Mouse (Mus musculus) lung, embryonic 15.5 days (tissue): Measurements from ENCODE around the gene Gm32742. TPM values are rescaled to one million over a fixed set of nuclear protein-coding genes. Genes with fewer than 3 reads are reported as not detected.

Source experiments
- ATAC-seq: fragments of 200-750 bp; cut with Nextera tagmentation; 2 replicates; pipeline ENCODE4 v1.8.0; 2017; ENCODE audit warnings: moderate number of reproducible peaks, borderline replicate concordance; ENCODE audit not compliant: low FRiP score, low TSS enrichment; ENCODE audit errors: extremely low read depth
- H3K27ac ChIP-seq: fragments of 300-500 bp; sonication (generic); 2 replicates; pipeline ENCODE4 v1.5.1; 2015; ENCODE audit warnings: moderate library complexity, mild to moderate bottlenecking, inconsistent platforms
- H3K27me3 ChIP-seq: fragments of 300-500 bp; sonication (generic); 2 replicates; pipeline ENCODE4 v1.6.1; 2015; ENCODE audit warnings: inconsistent platforms
- H3K36me3 ChIP-seq: fragments of 300-500 bp; sonication (generic); 2 replicates; pipeline ENCODE4 v1.6.1; 2015; ENCODE audit warnings: inconsistent platforms
- H3K4me1 ChIP-seq: fragments of 300-500 bp; sonication (generic); 2 replicates; pipeline ENCODE4 v1.6.1; 2015; ENCODE audit warnings: inconsistent platforms
- H3K4me2 ChIP-seq: fragments of 300-500 bp; sonication (generic); 2 replicates; pipeline ENCODE4 v1.6.1; 2015; ENCODE audit warnings: inconsistent platforms, mild to moderate bottlenecking, moderate library complexity
- H3K4me3 ChIP-seq: fragments of 300-500 bp; sonication (generic); 2 replicates; pipeline ENCODE4 v1.5.1; 2015; ENCODE audit warnings: mild to moderate bottlenecking, inconsistent platforms
- H3K9ac ChIP-seq: fragments of 300-500 bp; sonication (generic); 2 replicates; pipeline ENCODE4 v1.6.1; 2015; ENCODE audit warnings: inconsistent platforms
- H3K9me3 ChIP-seq: fragments of 300-500 bp; sonication (generic); 2 replicates; pipeline ENCODE4 v1.6.1; 2016; ENCODE audit warnings: inconsistent platforms
- WGBS: fragments of 180-500 bp; shearing (Covaris S2); methylation state at CpG from one replicate; pipeline ENCODE4 v1.1.7; 2015; 5-methylcytosine and 5-hydroxymethylcytosine counted together
- polyA plus RNA-seq: library from polyadenylated mRNA; unstranded; fragments of >200 nt; fragmentation: Nextera tagmentation; extraction: Ambion mirVana; gene quantifications from 2 replicates; pipeline ENCODE4 v1.2.1, GENCODE M21; 2015

The Gm32742 gene
- polyA plus RNA-seq, 1 experiment from 2014 or later: 0.09 TPM

DNA sequence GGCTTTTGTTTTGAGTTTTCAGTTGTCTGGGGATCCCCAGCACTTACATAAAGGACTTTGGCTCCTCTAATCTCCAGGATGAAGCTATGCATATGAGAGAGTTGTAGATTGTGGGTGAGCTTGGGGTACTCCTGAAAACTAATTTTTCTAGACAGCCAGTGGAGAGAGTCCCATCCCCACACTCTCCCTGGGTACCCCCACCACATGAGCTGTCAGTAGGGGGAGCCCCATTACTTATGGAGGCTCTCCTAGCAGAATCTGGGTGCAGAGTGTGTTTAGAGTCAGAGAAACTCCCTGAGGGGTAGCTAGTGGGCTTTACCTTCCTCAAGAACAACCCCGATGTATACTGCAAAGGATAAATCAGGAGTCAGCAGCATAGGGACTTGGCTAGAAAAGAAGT is 13.0 kb upstream of the Gm32742 start:
- H3K4me3 ChIP-seq: no peak overlapping the region
- H3K4me2 ChIP-seq: no peak overlapping the region
- no peaks in the 10 kb centered on the region for H3K36me3 ChIP-seq
- WGBS: 79% methylated on average over 1 of the region's 1 CpGs
- no peak overlapping the region for H3K9ac ChIP-seq
- H3K27ac ChIP-seq: no peak overlapping the region
- H3K4me1 ChIP-seq: peaks cover 6% of the 10 kb centered on the region; the same call in 1 of the 2 replicates
- ATAC-seq: no peak
- no peaks in the 10 kb centered on the region for H3K27me3 ChIP-seq
- H3K9me3 ChIP-seq: no peaks in the 10 kb centered on the region

DNA sequence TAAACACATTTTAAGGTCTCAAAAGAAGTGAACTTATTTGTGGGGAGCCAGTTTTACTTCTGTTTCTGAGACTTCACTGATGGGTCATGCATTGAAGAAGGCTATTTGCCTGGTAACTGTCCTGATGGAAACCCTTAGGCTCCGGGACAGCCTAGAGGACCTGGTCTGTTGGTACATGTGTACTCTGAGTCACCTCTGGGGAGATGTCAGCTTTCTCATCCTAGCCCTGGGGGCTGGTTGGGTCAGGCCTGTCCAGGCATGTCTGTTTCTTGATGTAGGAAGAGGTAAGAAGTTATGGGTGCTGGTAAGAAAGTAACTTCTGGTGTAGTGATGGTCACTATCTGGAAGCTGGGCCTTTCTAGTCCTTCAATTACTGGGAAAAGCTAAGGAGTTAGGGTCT is 10.4 kb upstream of the Gm32742 start:
- WGBS: 96% methylated on average over 1 of the region's 1 CpGs
- Histone ChIP-seq H3K36me3 (no peaks in the 10 kb centered on the region), H3K27ac (no peak overlapping the region), H3K4me1 (peaks cover 6% of the 10 kb centered on the region; the same call in 1 of the 2 replicates), H3K9me3 (no peaks in the 10 kb centered on the region), H3K9ac (no peak overlapping the region), H3K4me2 (no peak overlapping the region), H3K4me3 (no peak overlapping the region), H3K27me3 (no peaks in the 10 kb centered on the region)
- no peak for ATAC-seq

DNA sequence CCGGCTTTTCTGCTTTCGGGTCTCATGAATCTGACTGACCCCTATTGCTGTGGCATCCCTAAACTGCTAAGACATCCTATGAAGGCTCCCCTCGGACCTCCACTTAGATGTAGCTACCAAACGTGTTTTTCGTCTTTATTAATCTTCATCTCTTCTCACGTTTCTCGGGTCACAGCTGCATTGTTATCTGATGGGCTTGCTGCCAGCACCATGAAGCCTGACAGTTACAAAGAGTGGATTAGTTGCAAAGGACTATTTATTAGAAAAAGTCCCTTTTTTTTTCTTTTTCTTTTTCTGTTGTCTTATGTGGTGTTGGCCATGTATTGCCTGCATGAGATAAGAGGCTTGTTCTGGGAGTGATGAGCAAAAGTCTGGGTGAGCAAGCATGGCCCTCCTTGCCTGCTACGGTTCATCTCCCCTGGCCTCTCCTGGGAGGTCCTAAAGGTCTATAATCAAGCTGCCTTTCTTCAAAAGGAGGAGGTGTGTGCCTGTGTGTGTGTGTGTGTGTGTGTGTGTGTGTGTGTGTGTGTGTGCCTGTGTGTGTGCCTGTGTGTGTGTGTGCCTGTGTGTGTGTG is 9.7 kb upstream of the Gm32742 start:
- Histone ChIP-seq H3K27ac (no peak overlapping the region), H3K36me3 (no peaks in the 10 kb centered on the region), H3K27me3 (no peaks in the 10 kb centered on the region), H3K4me3 (no peak overlapping the region), H3K9ac (no peak overlapping the region), H3K9me3 (no peaks in the 10 kb centered on the region), H3K4me2 (no peak overlapping the region), H3K4me1 (peaks cover 6% of the 10 kb centered on the region; the same call in 1 of the 2 replicates)
- ATAC-seq: peak; percentile 40; the same call in 1 of the 2 replicates
- 12% methylated on average over 8 of the region's 8 CpGs for WGBS

DNA sequence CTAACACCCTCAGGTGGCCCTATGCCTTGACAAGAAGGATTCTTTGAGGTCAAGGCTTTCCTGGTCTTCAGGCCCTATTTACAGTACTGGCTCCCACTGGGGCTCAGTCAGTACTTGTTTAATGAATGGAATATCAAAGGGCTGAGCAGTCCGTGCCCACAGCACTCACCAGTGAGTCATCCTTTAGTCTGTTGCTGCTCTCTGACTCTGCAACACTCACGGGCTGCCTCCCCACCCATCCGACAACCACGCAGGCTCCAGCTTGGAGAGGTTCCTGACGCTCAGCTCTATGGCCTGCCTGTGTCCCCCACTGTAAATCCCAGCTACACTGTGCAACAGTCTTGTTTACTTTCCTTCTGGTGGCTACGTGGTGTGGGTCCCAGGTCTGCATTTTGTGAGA is 5.0 kb upstream of the Gm32742 start:
- no peak overlapping the region for H3K27ac ChIP-seq
- 58% methylated on average over 6 of the region's 6 CpGs for WGBS

DNA sequence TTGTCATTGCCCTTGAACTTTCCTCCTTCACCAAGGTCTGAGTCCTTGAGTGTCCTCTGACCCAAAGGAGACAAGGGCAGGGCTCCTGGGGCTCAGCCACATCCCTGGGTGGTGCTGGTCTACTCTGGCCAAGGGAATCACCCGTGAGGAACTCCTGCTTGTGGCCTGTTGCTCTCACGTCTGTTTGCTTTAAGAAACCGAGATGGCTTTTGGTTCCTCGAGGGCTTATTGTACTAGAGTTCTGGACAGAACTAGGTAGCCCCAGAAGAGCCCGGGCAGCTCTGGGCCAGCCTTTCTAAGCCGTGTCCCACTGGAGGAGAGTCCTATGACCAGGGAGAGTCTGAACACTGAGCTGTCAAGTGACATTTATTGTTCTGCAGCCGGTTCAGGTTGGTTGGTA is 3.8 kb upstream of the Gm32742 start:
- no peak overlapping the region for H3K4me3 ChIP-seq
- no peak overlapping the region for H3K4me2 ChIP-seq
- H3K27ac ChIP-seq: peak overlapping the region; percentile 74
- no peaks in the 10 kb centered on the region for H3K36me3 ChIP-seq
- no peak for ATAC-seq
- 55% methylated on average over 7 of the region's 7 CpGs for WGBS
- no peaks in the 10 kb centered on the region for H3K9me3 ChIP-seq
- no peak overlapping the region for H3K9ac ChIP-seq
- H3K27me3 ChIP-seq: no peaks in the 10 kb centered on the region
- H3K4me1 ChIP-seq: peaks cover 11% of the 10 kb centered on the region

More for the DNA sequence above, 5.0 kb upstream of the Gm32742 start:
- Histone ChIP-seq H3K27me3 (no peaks in the 10 kb centered on the region), H3K4me1 (peaks cover 17% of the 10 kb centered on the region), H3K9me3 (no peaks in the 10 kb centered on the region), H3K4me3 (no peak overlapping the region), H3K9ac (no peak overlapping the region), H3K36me3 (no peaks in the 10 kb centered on the region), H3K4me2 (no peak overlapping the region)
- ATAC-seq: no peak

DNA sequence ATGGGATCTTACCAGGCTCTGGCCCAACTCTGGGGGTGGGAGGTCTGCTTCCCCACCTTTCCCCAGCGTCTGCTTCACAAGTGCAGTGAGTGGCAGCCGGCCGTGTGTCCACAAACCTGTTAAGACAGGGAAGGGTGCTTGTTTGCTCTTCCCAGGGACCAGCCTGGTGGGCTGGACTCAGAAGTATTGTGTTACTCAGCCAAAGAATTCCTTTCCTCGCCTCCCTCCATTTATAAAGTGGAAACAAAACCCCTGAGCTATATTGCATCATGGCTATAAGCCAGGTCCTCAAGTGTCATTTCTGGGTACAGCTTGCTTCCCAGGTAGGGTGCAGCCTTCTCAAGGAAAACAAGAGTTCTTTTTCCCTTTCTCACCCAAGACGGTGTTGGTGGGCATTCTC is 3.4 kb upstream of the Gm32742 start:
- Histone ChIP-seq H3K9me3 (no peaks in the 10 kb centered on the region), H3K9ac (no peak overlapping the region), H3K4me1 (peaks cover 11% of the 10 kb centered on the region), H3K4me2 (0 out of 2 replicates have a peak overlapping the region, but pooled peaks have one; percentile 6), H3K27ac (peak overlapping the region; percentile 74), H3K36me3 (no peaks in the 10 kb centered on the region), H3K4me3 (no peak overlapping the region), H3K27me3 (no peaks in the 10 kb centered on the region)
- WGBS: 42% methylated on average over 5 of the region's 5 CpGs
- ATAC-seq: peak; percentile 66

DNA sequence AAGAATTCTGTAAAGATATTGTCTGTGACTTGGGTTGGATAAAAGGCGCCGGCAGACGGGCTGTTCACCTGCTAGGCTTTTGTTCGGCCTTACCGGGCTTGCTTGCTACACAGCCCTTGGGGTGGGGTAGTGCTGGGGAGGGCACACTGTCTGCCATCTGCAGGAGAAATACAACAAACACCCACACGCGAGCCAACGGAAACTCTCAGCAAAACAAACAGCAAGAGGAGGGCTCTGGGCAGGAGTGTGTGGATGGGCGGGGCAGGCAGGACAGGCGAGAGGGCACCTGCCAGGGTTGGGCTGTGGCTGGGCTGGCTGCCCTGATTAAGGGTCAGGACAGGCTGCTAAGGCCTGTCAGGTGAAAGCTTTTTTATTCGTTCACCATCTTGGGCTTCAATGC is 2.6 kb upstream of the Gm32742 start:
- peak overlapping the region; percentile 74 for H3K27ac ChIP-seq
- H3K36me3 ChIP-seq: no peaks in the 10 kb centered on the region

DNA sequence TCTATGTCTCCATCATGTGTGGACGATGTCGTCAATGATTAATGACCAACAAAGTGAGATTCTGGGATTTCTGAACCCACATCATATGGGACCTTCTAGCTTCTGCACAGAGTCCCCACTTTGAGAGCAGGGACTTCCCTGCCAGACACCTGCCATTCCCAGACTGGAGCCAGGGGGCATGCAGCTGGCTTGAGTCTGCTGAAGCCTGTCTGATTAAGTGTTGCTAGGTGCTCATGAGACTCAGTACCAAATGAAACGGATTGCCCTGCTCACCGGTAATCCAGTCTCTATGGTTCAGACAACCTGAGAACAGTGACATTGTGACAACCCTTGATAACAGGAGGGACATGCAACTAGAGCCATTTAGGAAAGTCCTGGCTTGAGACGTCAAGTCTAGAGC is 1.3 kb downstream of the Gm32742 start:
- peaks cover 8% of the 10 kb centered on the region for H3K4me1 ChIP-seq
- no peaks in the 10 kb centered on the region for H3K36me3 ChIP-seq
- no peak for ATAC-seq
- no peak overlapping the region for H3K4me2 ChIP-seq
- peaks cover 25% of the 10 kb centered on the region for H3K27me3 ChIP-seq
- no peak overlapping the region for H3K27ac ChIP-seq
- H3K4me3 ChIP-seq: no peak overlapping the region
- H3K9me3 ChIP-seq: no peaks in the 10 kb centered on the region
- H3K9ac ChIP-seq: no peak overlapping the region
- 82% methylated on average over 5 of the region's 5 CpGs for WGBS

More for the DNA sequence above, 2.6 kb upstream of the Gm32742 start:
- Histone ChIP-seq H3K4me3 (no peak overlapping the region), H3K9me3 (no peaks in the 10 kb centered on the region), H3K4me2 (peak overlapping the region; percentile 6; the same call in 1 of the 2 replicates), H3K4me1 (peaks cover 11% of the 10 kb centered on the region), H3K27me3 (no peaks in the 10 kb centered on the region), H3K9ac (no peak overlapping the region)
- WGBS: 47% methylated on average over 11 of the region's 11 CpGs
- peak; percentile 80 for ATAC-seq

DNA sequence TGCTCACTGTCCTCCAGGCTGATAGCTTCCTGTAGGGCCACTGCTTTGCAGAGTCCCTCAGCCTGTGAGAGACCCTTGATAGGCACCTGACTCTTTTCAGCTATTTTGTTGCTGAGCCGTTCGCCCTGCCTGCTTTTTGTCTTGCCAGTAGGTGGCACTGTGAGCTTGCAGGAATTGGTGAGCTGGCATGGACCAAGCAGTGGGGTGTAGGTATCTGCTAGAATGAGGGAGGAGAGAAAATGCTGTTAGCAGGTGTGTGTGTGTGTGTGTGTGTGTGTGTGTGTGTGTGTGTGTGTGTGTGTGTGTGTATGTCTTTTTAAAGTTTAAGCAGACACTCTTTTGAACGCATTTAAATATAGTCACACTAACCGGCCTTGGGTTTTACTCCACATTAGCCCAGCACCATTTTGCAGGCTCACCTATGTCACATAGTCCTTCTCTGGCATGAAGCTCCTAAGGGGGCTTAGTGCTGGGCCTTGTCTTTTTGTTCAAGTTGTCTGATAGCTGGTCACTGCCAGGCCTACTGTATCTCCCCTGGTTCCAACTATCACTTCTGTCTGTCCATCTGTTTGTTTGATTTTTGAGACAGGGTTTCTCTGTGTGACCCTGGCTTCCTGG is 3.4 kb downstream of the Gm32742 start:
- Histone ChIP-seq H3K4me1 (no peaks in the 10 kb centered on the region), H3K36me3 (no peaks in the 10 kb centered on the region), H3K27me3 (peaks cover 26% of the 10 kb centered on the region), H3K9ac (no peak overlapping the region), H3K4me2 (no peak overlapping the region), H3K4me3 (no peak overlapping the region), H3K27ac (no peak overlapping the region), H3K9me3 (no peaks in the 10 kb centered on the region)
- ATAC-seq: 0 out of 2 replicates have a peak, but pooled peaks have one; percentile 55
- WGBS: 20% methylated on average over 4 of the region's 4 CpGs

DNA sequence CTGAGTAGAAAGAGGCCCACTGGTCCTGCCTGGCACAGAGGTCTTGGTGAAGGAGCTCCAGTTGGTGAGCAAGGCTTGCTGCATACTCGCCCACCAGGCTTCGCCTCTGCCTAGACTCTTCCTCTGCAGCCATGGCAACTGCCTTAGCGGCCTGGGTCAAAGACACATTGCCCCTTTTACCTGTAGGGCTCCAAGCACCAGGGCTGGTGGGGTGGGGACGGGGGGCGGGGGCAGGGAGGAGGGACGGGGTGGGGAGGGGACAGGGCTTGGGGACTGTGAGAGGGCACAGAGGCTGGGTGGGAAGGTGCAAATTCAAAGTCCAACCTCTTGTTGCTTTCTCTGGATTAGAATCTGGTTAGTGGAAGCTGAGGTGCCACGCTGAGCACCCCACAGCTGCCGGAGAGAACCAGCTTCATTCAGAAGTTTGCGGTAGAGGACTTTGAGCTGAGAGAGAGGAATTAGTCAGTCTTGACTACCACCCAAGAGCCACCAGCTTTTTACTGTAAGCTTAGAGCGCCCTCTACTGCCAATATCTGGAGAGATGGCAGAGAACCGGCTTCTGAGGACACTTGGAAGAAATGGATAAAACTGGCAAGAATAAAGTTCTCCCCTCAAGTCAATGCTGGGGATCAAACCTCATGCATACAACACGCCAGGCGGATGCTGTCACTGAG is 13.1 kb downstream of the Gm32742 start:
- no peaks in the 10 kb centered on the region for H3K9me3 ChIP-seq
- H3K36me3 ChIP-seq: no peaks in the 10 kb centered on the region
- no peak overlapping the region for H3K9ac ChIP-seq
- peak overlapping the region; percentile 22; the same call in 1 of the 2 replicates for H3K4me2 ChIP-seq
- H3K27me3 ChIP-seq: no peaks in the 10 kb centered on the region; the same call in 1 of the 2 replicates
- 0 out of 2 replicates have a peak, but pooled peaks cover 5% of the 10 kb centered on the region for H3K4me1 ChIP-seq
- H3K4me3 ChIP-seq: no peak overlapping the region
- H3K27ac ChIP-seq: no peak overlapping the region
- WGBS: 18% methylated on average over 13 of the region's 13 CpGs
- ATAC-seq: 0 out of 2 replicates have a peak, but pooled peaks have one; percentile 13

DNA sequence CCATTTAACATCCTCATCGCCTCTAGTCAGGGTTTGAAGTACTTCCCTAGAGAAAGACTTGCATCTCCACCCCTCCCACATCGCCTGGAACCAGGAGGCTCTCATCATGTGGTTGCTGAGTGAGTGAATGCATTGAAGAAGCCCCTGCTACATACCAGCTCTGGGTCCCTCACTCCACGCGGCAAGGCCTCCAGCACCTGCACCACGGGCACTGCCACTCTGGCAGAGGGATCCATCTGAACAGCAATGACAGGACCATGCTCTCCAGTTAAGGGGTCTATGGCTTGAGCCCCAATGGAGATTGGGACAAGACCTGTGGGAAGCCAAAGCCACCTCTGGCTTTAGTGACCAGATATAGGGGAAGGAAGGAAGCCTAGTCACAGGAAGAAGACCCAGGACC is 18.0 kb downstream of the Gm32742 start:
- Histone ChIP-seq H3K9ac (no peak overlapping the region), H3K9me3 (no peaks in the 10 kb centered on the region), H3K4me3 (no peak overlapping the region), H3K27me3 (no peaks in the 10 kb centered on the region; the same call in 1 of the 2 replicates), H3K27ac (no peak overlapping the region), H3K4me1 (0 out of 2 replicates have a peak, but pooled peaks cover 10% of the 10 kb centered on the region), H3K4me2 (no peak overlapping the region), H3K36me3 (no peaks in the 10 kb centered on the region)
- ATAC-seq: no peak
- 69% methylated on average over 5 of the region's 5 CpGs for WGBS

DNA sequence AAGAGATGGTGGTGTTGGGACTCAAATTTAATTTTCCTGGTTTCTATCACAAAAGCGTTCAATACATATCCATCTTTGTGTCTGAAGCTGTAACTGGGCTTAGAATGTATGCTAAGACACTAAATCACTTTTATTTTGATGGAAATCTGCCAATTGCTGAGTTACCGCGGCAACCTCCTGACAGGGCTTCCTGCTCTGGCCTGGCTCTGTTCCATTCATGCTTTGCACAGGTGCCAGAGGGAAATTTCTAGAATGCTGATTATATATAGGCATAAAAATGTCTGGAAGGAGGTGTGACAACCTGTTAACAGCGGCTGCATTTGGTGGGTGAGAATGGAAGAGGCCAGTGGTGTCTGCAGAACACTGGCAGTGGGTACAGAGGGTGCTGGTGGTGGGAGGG is 18.8 kb downstream of the Gm32742 start:
- Histone ChIP-seq H3K4me1 (0 out of 2 replicates have a peak, but pooled peaks cover 6% of the 10 kb centered on the region), H3K4me2 (no peak overlapping the region), H3K36me3 (no peaks in the 10 kb centered on the region), H3K4me3 (no peak overlapping the region), H3K9ac (no peak overlapping the region), H3K27ac (no peak overlapping the region), H3K9me3 (no peaks in the 10 kb centered on the region), H3K27me3 (no peaks in the 10 kb centered on the region)
- 44% methylated on average over 4 of the region's 4 CpGs for WGBS
- no peak for ATAC-seq
